Mouse (Mus musculus) forebrain, embryonic 12.5 days (tissue): ENCODE measurements around the gene Cdh23. TPM values are rescaled to one million over a fixed set of nuclear protein-coding genes. Genes with fewer than 3 reads are reported as not detected.

Source experiments
- ATAC-seq: fragments of 200-750 bp; cut with Nextera tagmentation; 2 replicates; pipeline ENCODE4 v1.8.0; 2017; ENCODE audit warnings: moderate TSS enrichment; ENCODE audit not compliant: low FRiP score
- H3K27ac ChIP-seq: fragments of 300-500 bp; sonication (generic); 2 replicates; pipeline ENCODE4 v1.5.1; 2016; ENCODE audit warnings: mild to moderate bottlenecking
- H3K27me3 ChIP-seq: fragments of 300-500 bp; sonication (generic); 2 replicates; pipeline ENCODE4 v1.6.1; 2016; ENCODE audit warnings: mild to moderate bottlenecking
- H3K36me3 ChIP-seq: fragments of 300-500 bp; sonication (generic); replicated peaks from 2 replicates; pipeline ENCODE4 v1.6.1; 2016; ENCODE audit warnings: mild to moderate bottlenecking
- H3K4me1 ChIP-seq: fragments of 300-500 bp; sonication (generic); 2 replicates; pipeline ENCODE4 v1.6.1; 2016
- H3K4me2 ChIP-seq: fragments of 300-500 bp; sonication (generic); 2 replicates; pipeline ENCODE4 v1.6.1; 2016; ENCODE audit warnings: mild to moderate bottlenecking, moderate library complexity
- H3K4me3 ChIP-seq: fragments of 300-500 bp; sonication (generic); replicated peaks from 2 replicates; pipeline ENCODE4 v1.5.1; 2016; ENCODE audit warnings: mild to moderate bottlenecking
- H3K9ac ChIP-seq: fragments of 300-500 bp; sonication (generic); 2 replicates; pipeline ENCODE4 v1.6.1; 2016; ENCODE audit warnings: mild to moderate bottlenecking
- H3K9me3 ChIP-seq: fragments of 300-500 bp; sonication (generic); 2 replicates; pipeline ENCODE4 v1.6.1; 2016
- WGBS: fragments of 180-500 bp; shearing (Covaris S2); methylation state at CpG from one replicate; pipeline ENCODE4 v1.1.7; 2016; 5-methylcytosine and 5-hydroxymethylcytosine counted together
- polyA plus RNA-seq: library from polyadenylated mRNA; unstranded; fragments of >200 nt; fragmentation: Nextera tagmentation; extraction: Ambion mirVana; gene quantifications from 2 replicates; pipeline ENCODE4 v1.2.1, GENCODE M21; 2016

The Cdh23 gene
- polyA plus RNA-seq, 1 experiment from 2014 or later, result 2.5 TPM

DNA sequence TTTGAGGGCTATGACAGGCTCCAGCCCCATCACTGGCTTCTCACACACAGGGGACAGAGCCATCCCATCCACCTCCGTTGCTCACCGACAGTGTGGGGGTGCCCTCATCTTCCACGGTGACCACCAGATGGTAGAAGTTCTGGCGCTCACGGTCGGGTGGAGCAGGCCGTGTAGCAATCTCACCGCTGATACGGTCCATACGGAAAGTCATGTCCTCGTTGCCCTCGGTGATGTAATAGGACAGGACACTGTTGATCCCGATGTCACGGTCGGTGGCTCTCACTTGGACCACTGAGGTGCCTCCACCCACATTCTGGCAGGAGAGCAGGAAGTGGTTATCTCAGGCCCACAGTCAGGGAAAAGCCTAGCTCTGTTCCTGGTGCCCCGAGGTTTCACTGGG lies 319.6 kb downstream of the Cdh23 start:
- ATAC-seq, result no peak
- no peaks in the 10 kb centered on the region for H3K27me3 ChIP-seq
- H3K9ac ChIP-seq, result no peak overlapping the region
- H3K27ac ChIP-seq, result no peak overlapping the region
- no peaks in the 10 kb centered on the region for H3K36me3 ChIP-seq
- H3K9me3 ChIP-seq, result no peaks in the 10 kb centered on the region
- H3K4me2 ChIP-seq, result no peak overlapping the region
- WGBS, result 93% methylated on average over 16 of the region's 16 CpGs
- no peak overlapping the region for H3K4me3 ChIP-seq
- peaks cover 5% of the 10 kb centered on the region; the same call in 1 of the 2 replicates for H3K4me1 ChIP-seq

DNA sequence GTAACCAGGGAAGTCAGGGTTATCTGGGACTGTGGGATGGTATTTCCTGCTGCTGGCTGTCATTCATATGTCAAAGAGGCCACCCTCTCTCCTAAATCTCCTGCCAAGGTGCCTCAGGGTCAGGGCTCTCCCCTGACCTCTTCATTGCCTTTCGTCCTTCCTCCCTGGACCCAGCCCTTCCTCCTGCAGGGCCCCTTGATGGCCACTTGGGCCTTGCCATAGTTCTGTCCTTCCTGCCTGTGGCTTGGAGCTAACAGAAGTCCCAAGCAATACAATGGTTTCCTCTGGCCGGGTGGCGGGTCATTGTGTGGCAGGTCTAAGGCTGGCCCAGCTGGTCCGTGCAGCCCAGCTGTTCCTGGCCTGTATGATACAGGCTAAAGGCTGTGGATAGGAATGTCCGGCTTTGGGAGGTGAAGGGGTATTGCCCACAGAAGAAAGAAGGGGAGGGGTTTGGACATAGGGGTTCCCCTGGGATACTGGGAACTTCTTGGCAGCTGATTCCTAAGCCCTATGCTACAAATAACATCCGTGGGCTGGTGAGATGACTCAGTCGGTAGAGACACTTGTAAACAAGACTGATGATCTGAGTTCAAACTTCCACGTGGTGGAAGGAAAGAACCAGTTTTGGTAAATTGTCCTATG lies 322.2 kb downstream of the Cdh23 start:
- H3K9me3 ChIP-seq, result no peaks in the 10 kb centered on the region
- H3K27ac ChIP-seq, result no peak overlapping the region
- no peak overlapping the region for H3K4me3 ChIP-seq
- no peak overlapping the region for H3K4me2 ChIP-seq
- ATAC-seq, result no peak
- no peaks in the 10 kb centered on the region for H3K36me3 ChIP-seq
- WGBS, result 74% methylated on average over 8 of the region's 8 CpGs
- H3K4me1 ChIP-seq, result peaks cover 5% of the 10 kb centered on the region
- H3K9ac ChIP-seq, result no peak overlapping the region
- H3K27me3 ChIP-seq, result no peaks in the 10 kb centered on the region

DNA sequence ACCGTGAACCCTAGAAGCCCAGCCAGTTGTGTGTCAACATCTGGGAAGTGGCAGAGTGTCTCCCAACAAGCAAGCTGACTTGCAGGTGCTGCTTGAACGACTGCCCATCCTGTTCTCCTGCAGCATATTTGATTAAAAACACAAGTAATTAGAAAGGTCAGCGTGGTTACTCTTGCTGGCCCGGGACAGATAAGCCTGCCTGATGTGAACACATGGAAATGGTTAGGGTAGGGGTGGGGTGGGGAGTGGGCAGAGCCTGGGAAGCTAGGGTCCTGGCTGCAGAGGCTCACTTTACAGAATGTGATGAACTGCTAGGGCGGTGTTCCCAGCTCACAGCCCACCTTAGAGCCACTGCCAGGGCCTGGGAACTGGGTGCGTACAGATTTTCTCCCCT lies 322.8 kb downstream of the Cdh23 start:
- WGBS, result 78% methylated on average over 6 of the region's 6 CpGs
- no peak for ATAC-seq
- no peak overlapping the region for H3K4me2 ChIP-seq
- H3K4me1 ChIP-seq, result peaks cover 5% of the 10 kb centered on the region
- no peaks in the 10 kb centered on the region for H3K27me3 ChIP-seq
- no peaks in the 10 kb centered on the region for H3K36me3 ChIP-seq
- no peak overlapping the region for H3K27ac ChIP-seq
- no peaks in the 10 kb centered on the region for H3K9me3 ChIP-seq
- no peak overlapping the region for H3K4me3 ChIP-seq
- H3K9ac ChIP-seq, result no peak overlapping the region

DNA sequence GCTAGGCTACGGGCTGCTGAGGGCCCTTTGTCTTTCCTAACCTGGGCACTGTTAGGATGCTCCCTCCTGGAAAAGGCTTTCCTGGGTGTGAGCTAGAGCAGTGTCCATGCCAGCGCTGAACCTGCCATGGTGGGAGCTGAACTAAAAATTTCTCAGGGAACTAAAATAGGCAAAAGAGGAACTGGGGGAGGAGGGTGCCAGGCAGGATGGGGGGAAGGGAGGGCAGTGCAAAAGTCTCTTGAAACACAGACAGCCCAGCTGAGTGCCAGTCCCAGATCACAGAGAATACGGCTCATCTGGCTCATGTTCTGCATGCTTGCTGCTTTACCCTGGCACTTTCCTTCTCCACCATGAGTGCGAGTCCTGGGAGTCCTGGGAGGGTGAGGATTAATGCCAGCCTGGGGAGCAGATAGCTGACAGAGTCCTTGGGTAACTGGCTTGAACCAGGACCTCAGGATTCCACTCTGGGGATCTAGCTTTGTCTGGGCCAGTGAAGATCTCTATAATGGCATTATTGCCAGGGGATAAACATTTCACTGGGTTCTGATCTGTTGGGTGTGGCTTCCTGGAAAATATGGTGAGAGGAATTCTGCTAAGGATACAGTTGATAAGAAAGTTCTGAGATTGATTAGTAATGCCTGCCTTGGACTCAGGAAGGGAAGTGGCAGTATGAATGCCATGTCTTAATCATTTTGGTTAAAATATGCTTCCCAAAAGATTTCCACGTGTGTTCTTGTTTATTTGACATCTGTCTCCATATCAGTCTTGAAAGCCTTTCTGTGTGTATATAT lies 324.5 kb downstream of the Cdh23 start:
- 82% methylated on average over 5 of the region's 5 CpGs for WGBS
- no peaks in the 10 kb centered on the region for H3K27me3 ChIP-seq
- H3K9me3 ChIP-seq, result no peaks in the 10 kb centered on the region
- no peak for ATAC-seq
- H3K4me1 ChIP-seq, result peaks cover 5% of the 10 kb centered on the region
- no peak overlapping the region for H3K4me3 ChIP-seq
- no peak overlapping the region for H3K27ac ChIP-seq
- no peak overlapping the region for H3K9ac ChIP-seq
- H3K4me2 ChIP-seq, result no peak overlapping the region
- H3K36me3 ChIP-seq, result no peaks in the 10 kb centered on the region

DNA sequence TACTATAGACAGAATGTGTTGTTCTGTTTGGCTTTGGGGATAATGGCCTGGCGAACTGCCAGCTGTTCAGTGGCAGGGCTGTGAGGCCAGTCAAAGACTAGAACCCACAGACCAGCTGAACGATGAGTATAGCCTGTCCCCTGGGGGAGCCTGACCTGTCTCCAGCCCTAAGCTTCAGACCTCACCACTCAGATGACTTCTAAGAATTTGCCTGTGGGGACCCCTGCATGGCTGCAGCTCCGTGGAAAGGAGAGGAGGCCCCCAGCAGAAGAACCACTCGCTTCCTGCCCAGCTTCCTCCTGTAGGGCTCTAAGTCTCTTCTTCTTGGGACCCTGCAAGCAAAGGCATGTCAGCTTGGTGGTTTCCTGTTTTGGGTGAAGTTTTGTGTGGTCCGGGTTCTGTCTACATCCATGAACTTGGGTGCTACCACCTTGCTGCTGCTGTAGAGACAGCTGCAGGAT lies 325.7 kb downstream of the Cdh23 start:
- no peak overlapping the region for H3K4me3 ChIP-seq
- no peaks in the 10 kb centered on the region for H3K27me3 ChIP-seq
- H3K4me1 ChIP-seq, result peaks cover 5% of the 10 kb centered on the region
- H3K27ac ChIP-seq, result no peak overlapping the region
- H3K9me3 ChIP-seq, result no peaks in the 10 kb centered on the region
- ATAC-seq, result no peak
- WGBS, result 80% methylated on average over 5 of the region's 5 CpGs
- no peak overlapping the region for H3K4me2 ChIP-seq
- no peaks in the 10 kb centered on the region for H3K36me3 ChIP-seq
- H3K9ac ChIP-seq, result no peak overlapping the region

DNA sequence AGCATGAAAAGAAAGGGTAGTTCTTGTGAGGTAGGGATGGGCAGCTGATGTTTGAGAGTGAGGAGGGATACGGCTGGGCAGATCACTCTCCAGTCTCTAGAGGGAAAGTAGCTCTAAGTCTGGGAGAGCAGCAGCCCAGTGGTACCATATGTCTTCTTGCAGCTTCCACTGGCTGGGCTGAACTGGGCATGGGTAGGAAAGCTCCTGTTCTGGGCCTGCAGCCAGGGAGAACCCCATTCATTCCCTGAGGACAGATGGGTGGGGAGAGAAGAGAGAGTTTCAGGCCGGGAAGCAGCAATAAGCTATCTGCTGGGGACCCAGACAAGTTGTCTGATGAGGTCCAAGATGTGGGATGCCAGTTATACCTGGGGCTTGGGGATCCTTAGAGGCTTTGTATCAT lies 326.2 kb downstream of the Cdh23 start:
- Histone ChIP-seq H3K36me3 (no peaks in the 10 kb centered on the region), H3K4me1 (peaks cover 5% of the 10 kb centered on the region), H3K27ac (no peak overlapping the region), H3K27me3 (no peaks in the 10 kb centered on the region), H3K9ac (no peak overlapping the region), H3K4me2 (no peak overlapping the region), H3K4me3 (no peak overlapping the region), H3K9me3 (no peaks in the 10 kb centered on the region)
- ATAC-seq, result no peak
- 83% methylated on average over 2 of the region's 2 CpGs for WGBS

DNA sequence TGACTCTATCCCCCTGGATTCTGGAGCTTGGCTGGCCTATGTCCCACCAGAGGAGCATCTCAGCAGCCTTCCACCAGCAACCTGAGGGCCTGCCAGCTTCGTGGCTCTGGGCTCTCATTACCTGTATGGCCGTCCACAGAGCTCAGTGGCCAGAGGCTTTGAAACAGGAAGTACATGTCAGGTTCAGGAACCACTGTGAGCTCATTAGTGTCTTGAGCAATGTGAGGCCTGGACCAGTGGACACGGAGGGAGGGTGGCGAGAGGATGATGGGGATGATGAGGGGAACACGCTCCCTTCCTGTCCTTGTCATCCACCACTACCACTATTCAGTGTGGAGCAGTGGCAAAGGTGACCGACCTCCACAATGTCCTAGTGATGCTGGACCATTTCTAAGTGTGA lies 326.9 kb downstream of the Cdh23 start:
- no peak for ATAC-seq
- Histone ChIP-seq H3K4me3 (no peak overlapping the region), H3K27ac (no peak overlapping the region), H3K9me3 (no peaks in the 10 kb centered on the region), H3K4me1 (peaks cover 5% of the 10 kb centered on the region), H3K27me3 (no peaks in the 10 kb centered on the region), H3K9ac (no peak overlapping the region), H3K36me3 (no peaks in the 10 kb centered on the region), H3K4me2 (no peak overlapping the region)
- 91% methylated on average over 6 of the region's 6 CpGs for WGBS

DNA sequence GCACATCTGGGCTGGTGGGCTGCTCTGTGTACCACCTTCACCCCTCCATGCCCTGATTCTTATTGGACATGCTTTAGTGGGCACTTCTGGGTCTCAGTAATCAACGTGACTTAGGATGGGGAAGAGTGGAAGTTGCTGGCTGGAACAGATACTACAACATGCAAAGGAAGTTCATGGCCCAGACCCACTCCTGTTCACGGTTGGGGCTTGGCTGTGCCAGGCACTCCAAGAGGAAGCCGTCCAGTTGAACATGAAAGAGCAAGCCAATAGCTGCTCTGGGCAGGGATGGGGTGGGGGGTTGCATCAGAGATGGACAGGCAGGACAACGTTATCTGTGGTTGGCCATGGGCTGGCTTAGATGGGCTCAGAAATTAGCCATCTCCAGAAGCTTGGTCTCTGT lies 328.4 kb downstream of the Cdh23 start:
- H3K36me3 ChIP-seq, result no peaks in the 10 kb centered on the region
- no peaks in the 10 kb centered on the region for H3K9me3 ChIP-seq
- no peak for ATAC-seq
- peaks cover 3% of the 10 kb centered on the region; the same call in 1 of the 2 replicates for H3K4me1 ChIP-seq
- no peaks in the 10 kb centered on the region for H3K27me3 ChIP-seq
- no peak overlapping the region for H3K27ac ChIP-seq
- H3K4me2 ChIP-seq, result no peak overlapping the region
- no peak overlapping the region for H3K4me3 ChIP-seq
- WGBS, result 84% methylated on average over 4 of the region's 4 CpGs
- no peak overlapping the region for H3K9ac ChIP-seq

DNA sequence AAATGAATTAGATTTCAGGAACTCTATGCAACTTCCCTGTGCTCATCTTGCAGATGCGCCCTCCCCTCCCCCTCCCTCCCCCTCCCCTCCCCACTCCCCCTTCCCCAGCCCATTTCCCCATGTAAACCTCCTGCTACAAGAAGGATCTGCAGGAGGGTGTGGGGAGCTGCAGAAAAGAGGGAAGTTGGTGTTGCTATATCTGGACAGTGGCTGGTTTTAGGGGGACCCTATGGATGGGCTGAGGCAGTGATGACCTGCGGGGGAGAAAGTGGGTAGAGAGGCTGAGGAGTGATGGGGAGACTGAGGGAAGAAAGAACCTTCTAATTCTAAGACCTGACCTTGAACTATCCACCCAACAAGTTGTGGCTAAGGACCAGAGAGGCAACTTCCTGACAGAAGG lies 329.1 kb downstream of the Cdh23 start:
- Histone ChIP-seq H3K27ac (no peak overlapping the region), H3K36me3 (no peaks in the 10 kb centered on the region), H3K9me3 (no peaks in the 10 kb centered on the region), H3K27me3 (no peaks in the 10 kb centered on the region), H3K9ac (no peak overlapping the region), H3K4me1 (peaks cover 3% of the 10 kb centered on the region; the same call in 1 of the 2 replicates), H3K4me2 (no peak overlapping the region), H3K4me3 (no peak overlapping the region)
- WGBS, result 93% methylated on average over 2 of the region's 2 CpGs
- no peak for ATAC-seq

DNA sequence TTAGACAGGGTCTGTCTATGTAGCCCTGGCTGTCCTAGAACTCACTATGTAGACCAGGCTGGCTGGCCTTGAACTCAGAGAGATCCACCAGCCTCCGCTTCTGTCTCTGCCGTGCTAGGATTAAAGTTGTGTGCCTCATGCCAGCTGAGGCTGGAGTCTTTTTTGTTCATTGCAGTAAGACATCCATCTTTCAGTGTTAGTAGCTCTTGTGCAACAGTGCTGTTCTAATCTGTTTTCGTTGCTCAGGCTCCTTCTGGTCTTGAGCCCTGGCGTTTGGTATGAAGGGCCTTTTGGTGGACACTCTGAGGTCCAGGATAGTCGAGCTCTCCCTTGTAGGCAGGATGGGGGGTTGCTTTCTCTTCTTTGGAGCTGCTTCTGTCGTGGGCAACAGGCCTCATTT lies 332.9 kb downstream of the Cdh23 start:
- WGBS, result 66% methylated on average over 6 of the region's 6 CpGs
- Histone ChIP-seq H3K36me3 (no peaks in the 10 kb centered on the region), H3K27me3 (no peaks in the 10 kb centered on the region), H3K9ac (no peak overlapping the region), H3K27ac (no peak overlapping the region), H3K9me3 (no peaks in the 10 kb centered on the region), H3K4me3 (no peak overlapping the region), H3K4me1 (peaks cover 3% of the 10 kb centered on the region; the same call in 1 of the 2 replicates), H3K4me2 (no peak overlapping the region)
- ATAC-seq, result no peak

DNA sequence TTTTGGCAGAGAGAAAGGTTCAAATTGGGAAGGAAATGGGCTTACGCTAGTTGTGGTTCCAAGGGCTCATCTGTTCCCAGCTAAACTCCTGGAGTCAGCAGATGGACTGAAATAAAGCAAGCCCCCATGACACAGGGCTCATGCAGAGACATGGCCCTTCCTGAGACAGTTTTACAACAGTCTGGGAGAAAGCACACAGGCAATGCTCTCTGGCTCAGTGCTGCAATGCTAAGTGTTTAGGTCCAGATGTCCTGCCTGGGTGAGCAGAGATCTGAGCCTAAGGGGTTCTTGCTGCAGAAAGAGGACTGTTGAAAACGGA lies 334.0 kb downstream of the Cdh23 start:
- WGBS, result 81% methylated on average over 2 of the region's 2 CpGs
- no peak overlapping the region for H3K4me3 ChIP-seq
- no peak overlapping the region for H3K27ac ChIP-seq
- no peak overlapping the region for H3K9ac ChIP-seq
- ATAC-seq, result no peak
- H3K9me3 ChIP-seq, result no peaks in the 10 kb centered on the region
- no peaks in the 10 kb centered on the region for H3K27me3 ChIP-seq
- no peaks in the 10 kb centered on the region for H3K36me3 ChIP-seq
- H3K4me1 ChIP-seq, result peaks cover 3% of the 10 kb centered on the region; the same call in 1 of the 2 replicates
- H3K4me2 ChIP-seq, result no peak overlapping the region

DNA sequence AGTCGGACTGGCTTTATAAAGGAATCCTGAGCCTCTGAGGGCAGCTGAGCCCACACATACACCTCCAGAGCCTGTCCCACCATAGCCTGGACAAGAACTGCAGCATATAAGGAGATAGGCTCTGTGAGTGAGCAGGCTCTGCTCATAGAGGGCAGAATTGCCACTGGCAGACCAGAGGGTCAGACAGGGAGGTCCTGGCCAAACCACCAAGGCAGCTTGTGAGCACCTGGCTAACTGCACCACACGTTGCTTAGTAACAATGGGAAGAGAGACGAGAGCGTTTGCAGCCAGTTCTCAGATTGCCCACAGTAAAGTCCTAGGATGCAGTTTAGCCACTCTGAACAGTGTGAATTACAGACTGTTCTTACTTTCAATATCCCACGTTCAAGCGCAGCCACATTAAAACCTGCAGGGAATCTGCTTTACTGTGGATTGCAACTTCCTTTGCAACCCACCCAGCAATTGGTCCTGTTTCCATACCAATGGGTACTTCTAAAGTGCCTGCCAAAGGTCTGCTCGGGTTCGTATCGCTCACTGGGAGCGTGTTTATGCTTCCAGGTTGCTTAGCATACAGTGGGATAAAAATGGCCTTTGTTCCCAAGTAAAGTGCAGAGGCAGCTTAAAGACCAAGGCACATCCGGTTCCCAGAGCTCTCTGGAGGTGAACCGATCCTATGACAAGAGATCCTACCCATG lies 334.5 kb downstream of the Cdh23 start:
- ATAC-seq, result no peak
- Histone ChIP-seq H3K4me3 (no peak overlapping the region), H3K4me1 (peaks cover 3% of the 10 kb centered on the region; the same call in 1 of the 2 replicates), H3K36me3 (no peaks in the 10 kb centered on the region), H3K9me3 (no peaks in the 10 kb centered on the region), H3K27ac (no peak overlapping the region), H3K4me2 (no peak overlapping the region), H3K27me3 (no peaks in the 10 kb centered on the region), H3K9ac (no peak overlapping the region)
- 62% methylated on average over 12 of the region's 12 CpGs for WGBS
